Mouse (Mus musculus) yolk sac, embryonic 10.5 days (tissue): ENCODE data around the gene Sema6d.

Experiments used
- DNase-seq: peaks from one replicate; pipeline ENCODE4 v3.0.0-alpha.2; 2017; ENCODE audit warnings: low spot score

The Sema6d gene

GRCm38 (mm10) chr2:124171718-124172117 is 81.9 kb downstream of the Sema6d start:
- DNase-seq: no peak

DNA sequence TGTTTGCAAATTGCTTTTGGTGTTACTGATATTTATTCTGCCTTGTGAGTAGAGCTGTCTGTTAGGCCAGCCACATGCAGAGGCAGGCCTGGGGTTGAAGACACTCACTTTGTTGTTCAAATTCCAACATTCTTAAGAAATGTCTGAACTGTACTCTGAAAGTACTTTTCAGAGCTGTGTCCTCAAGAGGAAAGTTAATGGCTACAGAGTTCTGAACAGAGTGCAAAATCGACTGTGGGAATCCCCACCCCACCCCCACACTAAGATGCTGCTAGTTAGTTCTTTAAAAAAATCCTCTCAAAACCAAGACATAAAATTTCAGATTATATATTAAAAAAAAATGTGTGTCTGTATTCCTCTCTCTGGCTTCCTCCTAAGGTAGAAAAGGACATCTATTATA is 86.5 kb downstream of the Sema6d start:
- no peak for DNase-seq

DNA sequence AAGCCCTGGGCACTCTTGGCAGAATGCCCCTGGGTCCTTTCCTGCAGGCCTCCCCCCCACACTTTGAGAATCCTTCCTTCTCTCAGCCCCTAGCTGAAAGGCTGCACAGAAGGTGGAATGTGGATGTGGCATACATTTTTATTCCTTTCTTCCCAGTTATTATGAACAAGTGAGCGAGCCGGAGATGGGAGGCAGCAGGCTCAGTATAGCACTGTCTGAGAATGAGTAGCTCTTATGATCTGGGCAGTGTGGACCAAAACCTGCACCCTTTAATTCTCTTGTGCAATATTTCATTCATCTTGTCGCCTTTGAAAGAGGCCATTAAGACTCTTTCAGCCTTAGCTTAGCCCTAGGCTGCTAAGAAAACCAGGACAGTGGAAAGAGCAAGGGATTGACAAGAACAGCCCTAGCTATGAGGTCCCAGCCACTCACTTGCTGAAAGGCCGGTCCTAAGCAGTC is 87.0 kb downstream of the Sema6d start:
- no peak for DNase-seq

DNA sequence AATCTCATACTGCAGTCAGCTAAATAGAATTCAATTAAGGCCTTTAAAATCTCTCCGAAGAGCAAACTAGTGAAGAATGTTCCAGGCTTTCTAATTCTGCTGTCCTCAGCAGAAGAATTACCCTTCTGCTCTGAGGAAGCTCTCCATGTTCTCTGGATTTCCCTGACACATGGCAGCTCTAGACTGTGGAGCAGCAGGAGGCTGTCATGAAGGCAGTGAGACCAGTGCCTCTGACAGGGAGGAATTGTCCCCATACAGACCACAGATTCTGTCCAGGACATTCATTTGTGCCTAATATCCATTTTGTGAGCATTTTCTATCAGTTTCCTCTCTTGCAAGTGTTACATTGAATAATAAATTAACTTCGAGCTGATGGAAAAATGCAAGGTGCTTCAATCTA is 99.5 kb downstream of the Sema6d start:
- DNase-seq: no peak

DNA sequence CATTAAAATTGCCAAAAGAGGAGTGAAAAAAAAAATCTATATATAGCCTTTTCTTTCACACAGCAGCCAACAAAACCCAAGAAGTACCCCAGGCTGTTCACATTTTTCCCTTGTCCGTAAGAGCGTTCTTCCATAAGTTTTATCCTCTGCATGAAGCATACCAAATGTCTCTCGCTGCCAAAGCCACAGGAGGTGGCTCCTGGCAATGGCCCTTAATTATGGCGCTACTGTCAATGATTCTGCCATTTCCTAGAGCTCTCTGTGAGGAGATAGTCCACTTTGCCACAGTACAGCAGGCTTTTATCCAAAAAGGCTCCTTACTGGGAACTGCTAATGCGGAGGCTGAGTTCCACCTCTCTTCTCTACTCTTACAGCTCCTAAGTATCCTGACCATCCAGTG is 104.3 kb downstream of the Sema6d start:
- DNase-seq: no peak

DNA sequence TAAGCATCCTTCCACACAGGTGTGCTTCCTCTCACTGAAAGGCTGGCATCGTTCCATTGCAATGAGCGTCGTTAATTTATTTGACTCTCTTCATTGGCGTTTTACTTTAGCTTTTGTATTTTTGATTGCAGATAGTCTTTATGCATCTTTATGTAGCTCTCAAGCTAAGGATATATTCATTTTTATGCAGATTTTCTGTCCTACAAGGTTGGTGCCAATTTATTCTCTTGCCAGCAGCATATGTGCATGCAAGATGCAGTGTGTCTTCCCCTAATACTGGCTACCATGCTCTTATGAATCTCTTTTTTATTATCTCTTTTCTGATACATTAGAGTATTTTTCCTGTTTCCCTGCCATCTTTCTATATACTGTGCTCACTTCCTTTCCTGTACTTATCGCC is 111.7 kb downstream of the Sema6d start:
- no peak for DNase-seq

DNA sequence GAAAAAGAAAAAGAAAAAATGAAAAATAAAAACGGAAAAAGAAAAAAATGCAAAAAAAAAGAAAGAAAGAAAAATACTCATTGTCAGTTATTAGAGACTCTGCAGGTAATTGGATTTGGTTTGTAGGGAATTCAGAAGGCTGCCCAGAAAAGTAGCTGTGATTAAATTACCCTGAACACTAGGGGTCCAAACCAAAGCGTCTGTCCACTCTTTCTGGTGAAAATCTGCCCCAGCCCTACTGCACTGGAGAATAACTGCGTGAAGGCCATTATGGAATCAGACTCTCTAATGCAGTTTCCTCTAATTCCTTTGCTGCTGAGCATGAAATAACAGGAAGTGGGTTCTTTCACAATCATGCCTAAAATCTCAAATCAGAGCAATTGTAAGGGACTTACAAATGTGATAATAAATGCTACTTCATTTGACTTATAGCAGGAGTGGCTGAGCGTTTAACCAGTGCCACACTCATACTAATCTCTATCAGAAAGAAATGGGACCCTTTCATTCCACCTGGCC is 112.8 kb downstream of the Sema6d start:
- no peak for DNase-seq

DNA sequence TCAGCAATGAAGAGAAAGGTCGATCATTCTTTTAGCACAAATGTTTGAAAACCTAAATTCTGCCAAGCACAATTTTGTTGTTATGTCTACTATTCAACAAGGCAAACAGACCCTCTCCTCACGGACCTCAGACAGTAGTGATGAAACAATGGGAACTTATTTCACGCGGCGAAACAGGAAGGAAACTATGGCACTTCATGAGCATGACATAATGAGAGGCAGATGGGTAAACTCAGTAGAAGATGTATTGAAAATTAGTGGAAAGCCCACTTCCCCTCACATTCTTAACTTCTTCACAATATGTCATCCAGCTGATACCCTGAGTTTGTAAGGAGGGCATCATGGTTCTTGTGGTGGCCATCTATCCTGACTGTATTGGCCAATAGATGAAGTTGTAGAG is 116.0 kb downstream of the Sema6d start:
- no peak for DNase-seq

DNA sequence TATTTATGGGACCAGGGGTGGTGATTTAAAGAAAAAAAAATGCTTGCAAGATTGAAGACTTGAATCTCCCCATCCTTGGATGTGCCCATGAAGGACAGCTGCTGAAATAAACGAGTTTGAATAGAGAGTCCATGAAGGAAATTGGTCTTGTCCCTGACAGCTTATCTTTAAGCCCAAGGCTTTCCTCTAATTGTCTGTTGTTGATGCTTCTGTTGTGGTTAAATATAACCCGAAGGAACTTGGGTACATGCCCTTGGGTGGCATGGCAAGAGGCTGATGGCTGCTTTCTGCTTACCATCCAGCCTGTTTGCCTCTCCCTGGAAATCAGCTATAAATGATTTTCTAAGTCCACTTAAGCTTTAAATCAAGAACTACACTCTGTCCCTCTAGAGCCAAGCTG is 118.5 kb downstream of the Sema6d start:
- no peak for DNase-seq

GRCm38 (mm10) chr2:124223559-124223958 is 133.8 kb downstream of the Sema6d start:
- DNase-seq: no peak

GRCm38 (mm10) chr2:124224328-124224727 is 134.6 kb downstream of the Sema6d start:
- DNase-seq: no peak

- no peak for DNase-seq
These were observed 145.0 kb downstream of the Sema6d start for GRCm38 (mm10) chr2:124234636-124235221.

DNA sequence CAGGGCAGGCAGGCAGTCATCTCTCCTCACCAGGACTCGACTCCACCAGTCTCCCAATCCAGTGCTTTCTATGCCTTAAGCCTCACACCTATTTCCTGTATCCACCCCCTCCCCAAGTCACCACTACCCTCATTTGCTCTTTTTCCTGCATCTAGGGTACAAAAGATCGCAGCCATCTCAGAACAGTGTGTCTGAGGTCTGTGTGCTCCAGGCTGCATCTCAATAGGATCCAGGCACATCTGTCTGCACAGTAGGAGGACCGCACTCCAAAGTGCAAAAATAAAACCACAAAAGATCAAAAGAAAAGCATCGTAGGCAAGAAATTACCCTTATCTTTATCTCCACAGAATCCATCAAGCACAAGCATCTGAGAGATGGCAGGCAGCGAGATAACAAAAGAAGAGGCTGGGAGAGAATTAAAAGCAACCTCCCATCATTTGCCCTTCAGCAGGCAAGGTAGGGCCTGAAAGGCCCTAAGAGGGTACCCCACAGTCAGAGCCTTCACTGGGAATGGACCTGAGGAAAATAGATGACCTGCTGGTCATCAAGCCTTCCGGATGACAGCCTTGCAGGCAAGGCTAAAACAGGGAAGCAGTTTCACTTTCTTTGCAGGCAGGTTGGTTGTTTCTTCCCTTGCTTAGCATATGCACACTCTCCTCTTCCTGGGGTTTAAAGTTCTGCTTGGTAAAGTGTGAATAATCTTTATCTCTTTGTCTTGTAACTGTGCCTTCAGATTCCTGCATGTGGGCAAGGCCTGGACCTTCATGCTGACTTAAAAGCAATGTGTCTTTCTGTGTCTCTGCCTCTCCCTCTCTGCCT is 145.7 kb downstream of the Sema6d start:
- no peak for DNase-seq

- no peak for DNase-seq
These were observed 147.1 kb downstream of the Sema6d start for GRCm38 (mm10) chr2:124236831-124237230.

DNA sequence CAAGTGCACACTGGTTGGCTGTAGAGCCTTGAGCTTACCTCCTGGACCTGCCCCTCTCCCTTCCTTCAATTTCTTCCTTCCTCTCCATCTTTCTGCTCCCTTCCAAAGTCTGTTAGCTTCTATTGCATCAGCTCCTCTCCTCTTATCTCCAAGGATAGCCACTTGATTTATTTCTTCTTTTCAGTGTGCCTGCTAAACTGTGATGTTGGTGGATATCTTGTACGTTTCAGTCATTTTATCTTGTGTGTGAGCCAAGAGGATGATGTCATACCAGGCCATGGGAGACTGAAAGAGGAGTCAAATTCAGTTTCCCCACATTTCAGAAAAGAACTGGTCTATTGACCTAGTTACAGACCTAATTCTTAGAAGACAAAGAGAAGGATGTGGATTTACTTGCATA is 153.8 kb downstream of the Sema6d start:
- no peak for DNase-seq

- no peak for DNase-seq
These were observed 154.9 kb downstream of the Sema6d start for GRCm38 (mm10) chr2:124244543-124245245.

GRCm38 (mm10) chr2:124258108-124258507 is 168.3 kb downstream of the Sema6d start:
- DNase-seq: no peak

GRCm38 (mm10) chr2:124264309-124264708 is 174.5 kb downstream of the Sema6d start:
- no peak for DNase-seq

- no peak for DNase-seq
These were observed 181.4 kb downstream of the Sema6d start for GRCm38 (mm10) chr2:124271156-124271555.

DNA sequence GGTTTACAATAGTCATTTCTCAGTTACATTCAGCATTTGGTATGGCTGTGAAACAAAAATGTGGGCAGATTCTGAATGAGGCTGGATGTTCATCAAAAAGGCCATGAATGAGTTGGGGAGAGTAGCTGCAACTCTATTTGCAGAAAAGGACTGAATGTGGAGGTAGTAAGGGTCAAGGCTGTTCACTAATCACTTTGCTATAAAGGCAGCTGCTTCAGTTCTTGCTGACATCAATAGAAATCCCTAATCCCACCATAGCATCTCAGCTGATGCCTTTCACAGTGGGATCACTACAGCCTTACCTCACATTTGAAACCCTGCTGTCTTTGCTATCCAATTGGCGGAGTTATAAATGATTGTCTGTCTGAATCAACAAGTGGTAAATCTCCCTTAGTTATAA is 187.7 kb downstream of the Sema6d start:
- DNase-seq: no peak

DNA sequence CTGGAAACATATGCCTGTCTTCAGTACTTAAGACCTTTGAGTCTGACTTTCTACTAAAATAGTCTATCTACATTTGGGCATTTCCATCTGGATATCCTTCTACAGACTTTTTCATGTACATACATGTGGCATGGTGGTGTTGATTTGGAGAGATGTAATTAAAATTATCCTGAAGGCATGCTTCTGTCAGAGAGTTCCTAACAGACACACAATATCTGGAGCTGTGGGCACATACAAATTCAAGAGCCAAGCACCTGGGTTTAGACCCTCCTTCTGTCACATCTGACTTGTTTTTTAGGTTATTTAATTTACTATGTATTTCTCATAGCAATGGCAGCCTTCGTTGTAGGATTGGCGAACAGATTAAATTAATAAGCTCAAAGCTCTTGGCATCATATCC is 195.3 kb downstream of the Sema6d start:
- DNase-seq: no peak

GRCm38 (mm10) chr2:124289356-124289755 is 199.6 kb downstream of the Sema6d start:
- DNase-seq: no peak

DNA sequence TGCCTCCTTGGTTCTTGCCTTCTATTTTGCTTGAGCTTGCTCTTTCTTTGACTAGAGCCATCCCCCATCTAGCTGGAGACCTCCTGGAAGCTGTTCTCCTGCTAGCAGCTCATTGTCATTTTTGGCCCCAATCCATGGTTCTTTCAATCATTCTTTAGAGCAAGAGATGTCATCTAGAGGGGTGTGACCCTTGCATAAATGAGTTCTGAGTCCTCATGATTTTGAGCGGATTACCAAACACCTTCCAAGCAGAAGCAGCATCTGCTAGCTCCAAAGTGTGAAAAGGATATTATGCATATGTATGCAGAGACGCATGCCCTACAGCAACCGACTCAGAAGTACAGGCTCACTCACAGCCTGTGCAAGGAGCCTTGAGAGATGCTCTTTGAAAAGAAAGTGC is 201.4 kb downstream of the Sema6d start:
- no peak for DNase-seq
